Mouse (Mus musculus) layer of hippocampus, adult 8-10 months (tissue): Measurements from ENCODE around the gene Kcnq1. TPM values are rescaled to one million over a fixed set of nuclear protein-coding genes. Genes with fewer than 3 reads are reported as not detected.

Source experiments
- DNase-seq, 2 experiments: peaks; one replicate each; pipeline ENCODE4 v3.0.0; 2022; ENCODE audit warnings: low spot score in 2 of 2
- total RNA-seq, 4 experiments: library from RNA; stranded (reverse); gene quantifications; 2 replicates each; pipeline ENCODE4 v1.2.4; 2022

Kcnq1 gene
- total RNA-seq, 4 experiments from 2014 or later, result 0.61 to 1.2 (median 0.83) TPM

- DNase-seq, result no peak
Observed at GRCm38 (mm10) chr7:143364092-143364832, 258.1 kb downstream of the Kcnq1 start.

- DNase-seq, result no peak
Observed at GRCm38 (mm10) chr7:143364969-143365839, 259.0 kb downstream of the Kcnq1 start.

GRCm38 (mm10) chr7:143367366-143368266 lies 261.5 kb downstream of the Kcnq1 start:
- no peak for DNase-seq

- DNase-seq, result no peak
Observed at GRCm38 (mm10) chr7:143368267-143368643, 262.1 kb downstream of the Kcnq1 start.

- no peak for DNase-seq
Observed at GRCm38 (mm10) chr7:143371336-143371735, 265.2 kb downstream of the Kcnq1 start.

GRCm38 (mm10) chr7:143373265-143373664 lies 267.1 kb downstream of the Kcnq1 start:
- no peak for DNase-seq

GRCm38 (mm10) chr7:143375945-143376344 lies 269.8 kb downstream of the Kcnq1 start:
- DNase-seq, result no peak

GRCm38 (mm10) chr7:143380466-143381073 lies 274.4 kb downstream of the Kcnq1 start:
- DNase-seq, result no peak

- no peak for DNase-seq
Observed at GRCm38 (mm10) chr7:143386632-143387031, 280.5 kb downstream of the Kcnq1 start.

GRCm38 (mm10) chr7:143388783-143389695 lies 282.9 kb downstream of the Kcnq1 start:
- DNase-seq, result no peak

- DNase-seq, result no peak
Observed at GRCm38 (mm10) chr7:143389860-143390259, 283.7 kb downstream of the Kcnq1 start.

- no peak for DNase-seq
Observed at GRCm38 (mm10) chr7:143390277-143390948, 284.3 kb downstream of the Kcnq1 start.

- DNase-seq, result no peak
Observed at GRCm38 (mm10) chr7:143395113-143395563, 289.0 kb downstream of the Kcnq1 start.

GRCm38 (mm10) chr7:143399756-143400155 lies 293.6 kb downstream of the Kcnq1 start:
- DNase-seq, result no peak

- DNase-seq, result no peak
Observed at GRCm38 (mm10) chr7:143400599-143400998, 294.4 kb downstream of the Kcnq1 start.

- no peak for DNase-seq
Observed at GRCm38 (mm10) chr7:143401429-143402016, 295.4 kb downstream of the Kcnq1 start.

GRCm38 (mm10) chr7:143404296-143404695 lies 298.1 kb downstream of the Kcnq1 start:
- no peak for DNase-seq

- DNase-seq, result no peak
Observed at GRCm38 (mm10) chr7:143407931-143408501, 301.9 kb downstream of the Kcnq1 start.
